Mouse (Mus musculus): ENCODE measurements around the gene Grk5. TPM values are rescaled to one million over a fixed set of nuclear protein-coding genes. Genes with fewer than 3 reads are reported as not detected.
"Not testable (repeated sequence)": the region's sequence is repeated elsewhere in the genome, so short reads cannot be mapped to it uniquely, and the experiment has no call there.

The Grk5 gene
- 10 to 100 TPM; 14.4 to 14.8 TPM for total RNA-seq (2021)

- peak; percentile 96 for DNase-seq (ENCODE audit: low spot score in 2 of 2)
- intact Hi-C loops (cut with DNase I): loop anchor here (1.0 to 10.0 kb wide), 2 partner anchors 194 to 335 kb away; partner anchors contain the start of gene Csf2ra
Measured at GRCm38 (mm10) chr19:60889714-60890315, at the start of gene Grk5. TSS of gene Grk5 (plus strand) at chr19:60889749.

GRCm38 (mm10) chr19:60843324-60843723, 46.2 kb upstream of the Grk5 start:
- intact Hi-C loops (cut with DNase I): no loop called here
- DNase-seq (ENCODE audit: low spot score in 2 of 2): no peak

- no peak for DNase-seq (ENCODE audit: low spot score in 2 of 2)
- intact Hi-C loops (cut with DNase I): no loop called here
Measured at GRCm38 (mm10) chr19:60845731-60846130, 43.8 kb upstream of the Grk5 start.

- intact Hi-C loops (cut with DNase I): loop anchor here (5.0 kb wide), 1 partner anchor 44 kb away; no protein-coding TSS in a partner anchor
- DNase-seq (ENCODE audit: low spot score in 2 of 2): peak; percentile 87 to 97
Measured at GRCm38 (mm10) chr19:60860868-60861700, 28.5 kb upstream of the Grk5 start, which contains the start of gene Sfxn4. TSS of gene Sfxn4 (minus strand) at chr19:60861479.

GRCm38 (mm10) chr19:60866169-60866568, 23.4 kb upstream of the Grk5 start:
- intact Hi-C loops (cut with DNase I); DNase-seq (ENCODE audit: low spot score in 2 of 2): not testable (repeated sequence)

- DNase-seq (ENCODE audit: low spot score in 2 of 2): no peak
- intact Hi-C loops (cut with DNase I): no loop called here
Measured at GRCm38 (mm10) chr19:60870489-60870888, 19.1 kb upstream of the Grk5 start.

GRCm38 (mm10) chr19:60871366-60871765, 18.2 kb upstream of the Grk5 start:
- DNase-seq (ENCODE audit: low spot score in 2 of 2): no peak
- intact Hi-C loops (cut with DNase I): no loop called here

GRCm38 (mm10) chr19:60872272-60872671, 17.3 kb upstream of the Grk5 start:
- intact Hi-C loops (cut with DNase I): no loop called here

GRCm38 (mm10) chr19:60873501-60873900, 16.0 kb upstream of the Grk5 start:
- DNase-seq (ENCODE audit: low spot score in 2 of 2): peak in 1 of 2 experiments; percentile 60
- intact Hi-C loops (cut with DNase I): no loop called here

More at GRCm38 (mm10) chr19:60872272-60872671, 17.3 kb upstream of the Grk5 start:
- no peak for DNase-seq (ENCODE audit: low spot score in 2 of 2)

GRCm38 (mm10) chr19:60874064-60874694, 15.4 kb upstream of the Grk5 start, which contains the start of gene Prdx3:
TSS of gene Prdx3 (minus strand) at chr19:60874556.
- intact Hi-C loops (cut with DNase I): no loop called here
- DNase-seq (ENCODE audit: low spot score in 2 of 2): peak; percentile 92 to 97

GRCm38 (mm10) chr19:60883129-60883528, 6.4 kb upstream of the Grk5 start:
- intact Hi-C loops (cut with DNase I): loop anchor here (10.0 kb wide), 1 partner anchor 342 kb away; the partner anchor contains the start of gene Csf2ra
- peak; percentile 48 to 71 for DNase-seq (ENCODE audit: low spot score in 2 of 2)

- DNase-seq (ENCODE audit: low spot score in 2 of 2): no peak
- intact Hi-C loops (cut with DNase I): loop anchor here (10.0 kb wide), 1 partner anchor 337 kb away; the partner anchor contains the start of gene Csf2ra
Measured at GRCm38 (mm10) chr19:60887637-60888036, 1.9 kb upstream of the Grk5 start.

GRCm38 (mm10) chr19:60889101-60889713, 342 bp upstream of the Grk5 start:
- peak in 1 of 2 experiments; percentile 28 for DNase-seq (ENCODE audit: low spot score in 2 of 2)
- intact Hi-C loops (cut with DNase I): loop anchor here (1.0 to 10.0 kb wide), 2 partner anchors 195 to 336 kb away; partner anchors contain the start of gene Csf2ra

- peak in 1 of 2 experiments; percentile 66 for DNase-seq (ENCODE audit: low spot score in 2 of 2)
- intact Hi-C loops (cut with DNase I): no loop called here
Measured at GRCm38 (mm10) chr19:60890391-60891122, 1.0 kb downstream of the Grk5 start.

GRCm38 (mm10) chr19:60891123-60891470, 1.5 kb downstream of the Grk5 start:
- DNase-seq (ENCODE audit: low spot score in 2 of 2): peak; percentile 4 to 29
- intact Hi-C loops (cut with DNase I): no loop called here

- intact Hi-C loops (cut with DNase I): no loop called here
- peak; percentile 46 to 53 for DNase-seq (ENCODE audit: low spot score in 2 of 2)
Measured at GRCm38 (mm10) chr19:60891934-60892547, 2.5 kb downstream of the Grk5 start.

GRCm38 (mm10) chr19:60895251-60895880, 5.8 kb downstream of the Grk5 start:
- no peak for DNase-seq (ENCODE audit: low spot score in 2 of 2)
- intact Hi-C loops (cut with DNase I): no loop called here

GRCm38 (mm10) chr19:60903139-60903538, 13.6 kb downstream of the Grk5 start:
- intact Hi-C loops (cut with DNase I): no loop called here

More at GRCm38 (mm10) chr19:60903139-60903538, 13.6 kb downstream of the Grk5 start:
- no peak for DNase-seq (ENCODE audit: low spot score in 2 of 2)
